Comparison of ENCODE assay signal across 12 mouse cellular contexts in the genomic region with DNA sequence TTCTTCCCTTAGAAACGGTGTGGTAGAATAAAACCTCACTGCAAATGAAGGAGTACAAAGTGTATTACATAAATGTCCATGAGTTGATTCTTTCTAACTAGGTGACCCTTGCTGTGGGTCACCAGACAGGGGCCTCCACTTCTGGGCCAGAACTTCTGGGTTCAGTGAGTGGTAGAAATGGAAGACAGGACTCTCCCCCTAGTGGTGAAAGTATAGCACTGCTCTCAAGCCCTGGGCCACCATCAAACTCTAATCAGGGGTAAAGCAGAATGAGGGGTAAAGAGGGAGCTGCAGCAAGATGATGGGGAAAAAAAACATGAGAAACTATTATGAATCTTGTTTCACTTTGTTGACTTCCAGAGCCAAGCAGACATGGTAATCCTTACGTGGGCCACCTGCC.
DNase-seq lines count a peak whose midpoint lies in the region; ATAC-seq and TF ChIP-seq lines count a peak whose summit lies in the region.
"Had no signal": no experiment of that assay in that cellular context is flagged by ENCODE, and none has a peak within 500 bp of the region (broad histone marks: within the 10 kb centered on the region; RNA-seq: fewer than 3 reads in every experiment).

No protein-coding gene starts in this region.

- WGBS in intestine, postnatal 0 days, result 65% methylated on average over 2 of the region's 2 CpGs
- WGBS in intestine, embryonic 16.5 days, result 68% methylated on average over 2 of the region's 2 CpGs

- no peak overlapping the region for H3K27ac ChIP-seq in intestine, postnatal 0 days (ENCODE audit: low read depth, low read length)
- H3K27ac ChIP-seq in intestine, embryonic 16.5 days (ENCODE audit: low read length), result no peak overlapping the region
- H3K27ac ChIP-seq: embryonic facial prominence, embryonic 15.5 days had no signal

- H3K4me3 ChIP-seq in intestine, postnatal 0 days (ENCODE audit: low read depth, low read length), result no peak overlapping the region
- no peak overlapping the region for H3K4me3 ChIP-seq in intestine, embryonic 16.5 days (ENCODE audit: low read length)
- H3K4me3 ChIP-seq in E14TG2a.4 (replicated peaks; ENCODE audit: low read length), result no peak overlapping the region
- H3K4me3 ChIP-seq: embryonic facial prominence, embryonic 15.5 days; megakaryocyte, embryonic 14.5 days had no signal

- no peak overlapping the region for H3K9ac ChIP-seq in intestine, postnatal 0 days (ENCODE audit: low read depth, low read length)
- H3K9ac ChIP-seq in intestine, embryonic 16.5 days (ENCODE audit: low read depth, low read length), result no peak overlapping the region
- H3K9ac ChIP-seq: embryonic facial prominence, embryonic 15.5 days had no signal

- H3K4me1 ChIP-seq in intestine, postnatal 0 days (replicated peaks; ENCODE audit: control insufficient read depth, insufficient read depth, low read length), result no peaks in the 10 kb centered on the region
- no peaks in the 10 kb centered on the region for H3K4me1 ChIP-seq in intestine, embryonic 16.5 days (ENCODE audit: control insufficient read depth, insufficient read depth, low read length)
- no peaks in the 10 kb centered on the region for H3K4me1 ChIP-seq in E14TG2a.4 (replicated peaks; ENCODE audit: low read depth, low read length)
- H3K4me1 ChIP-seq: embryonic facial prominence, embryonic 15.5 days; megakaryocyte, embryonic 14.5 days had no signal

- no peak for ATAC-seq in intestine, postnatal 0 days
- ATAC-seq in intestine, embryonic 16.5 days, result no peak

- no peaks in the 10 kb centered on the region for H3K36me3 ChIP-seq in intestine, postnatal 0 days (ENCODE audit: control insufficient read depth, insufficient read depth)
- no peaks in the 10 kb centered on the region for H3K36me3 ChIP-seq in intestine, embryonic 16.5 days (ENCODE audit: control insufficient read depth, insufficient read depth, low read length)
- no peaks in the 10 kb centered on the region for H3K36me3 ChIP-seq in E14TG2a.4 (ENCODE audit: insufficient read depth, low read length)
- H3K36me3 ChIP-seq: embryonic facial prominence, embryonic 15.5 days had no signal

- H3K9me3 ChIP-seq in intestine, postnatal 0 days (ENCODE audit: control insufficient read depth), result no peaks in the 10 kb centered on the region
- H3K9me3 ChIP-seq in intestine, embryonic 16.5 days (ENCODE audit: control insufficient read depth, low read length), result no peaks in the 10 kb centered on the region
- no peaks in the 10 kb centered on the region for H3K9me3 ChIP-seq in E14TG2a.4 (ENCODE audit: low read length)
- H3K9me3 ChIP-seq: embryonic facial prominence, embryonic 15.5 days; megakaryocyte, embryonic 14.5 days had no signal

- no peaks in the 10 kb centered on the region for H3K27me3 ChIP-seq in intestine, postnatal 0 days (replicated peaks; ENCODE audit: control insufficient read depth, insufficient read depth, low read length)
- H3K27me3 ChIP-seq in intestine, embryonic 16.5 days (replicated peaks; ENCODE audit: control insufficient read depth, insufficient read depth, low read length), result no peaks in the 10 kb centered on the region
- H3K27me3 ChIP-seq in E14TG2a.4 (ENCODE audit: insufficient read depth, low read length), result no peaks in the 10 kb centered on the region
- H3K27me3 ChIP-seq: embryonic facial prominence, embryonic 15.5 days had no signal

- TF ChIP-seq CTCF in intestine, postnatal 0 days (IDR thresholded peaks at IDR 0.05; ENCODE audit: low read depth), result peak; percentile 73
- peak; percentile 83 for TF ChIP-seq CTCF in E14TG2a.4 (conservative IDR thresholded peaks at IDR 0.05; ENCODE audit: low read length)

- no peak overlapping the region for H3K4me2 ChIP-seq in intestine, postnatal 0 days (replicated peaks; ENCODE audit: low read depth)
- H3K4me2 ChIP-seq in intestine, embryonic 16.5 days (ENCODE audit: low read depth, low read length), result no peak overlapping the region
- H3K4me2 ChIP-seq: embryonic facial prominence, embryonic 15.5 days had no signal

- DNase-seq in 3T3-L1 (ENCODE audit: low read depth, low spot score), result peak; percentile 57
- DNase-seq in embryo, embryonic 9.5 days (ENCODE audit: extremely low spot score), result peak; percentile 27
- DNase-seq in right cerebral cortex, postnatal 36 days (ENCODE audit: low spot score in 2 of 2), result no peak
- no peak for DNase-seq in spleen, postnatal 14 days (ENCODE audit: low spot score in 2 of 2)
- no peak for DNase-seq in right cerebral cortex, adult 2 months (ENCODE audit: low spot score in 2 of 2)
- DNase-seq: layer of hippocampus, adult 9-11 months; thymus, postnatal 36 days had no signal

Comparison
In these comparisons a context has a peak if more than half of its experiments do, and no peak if none do; other contexts are left out.
1. DNase-seq: peak in 3T3-L1 (single experiment) and embryo, embryonic 9.5 days (single experiment); none in right cerebral cortex, postnatal 36 days (0 of 2), spleen, postnatal 14 days (0 of 2) and right cerebral cortex, adult 2 months (0 of 2).